Mouse (Mus musculus) lung, postnatal 10 days (tissue): ENCODE measurements around the gene Tfap4.

ENCODE experiments used
- DNase-seq: peaks from one replicate; pipeline ENCODE4 v3.0.0; 2021

Gene Tfap4

GRCm38 (mm10) chr16:4559715-4560144 is at the start of gene Tfap4:
Gene Tfap4, minus strand, starts transcription at chr16:4559854.
- DNase-seq: peak; percentile 93

DNA sequence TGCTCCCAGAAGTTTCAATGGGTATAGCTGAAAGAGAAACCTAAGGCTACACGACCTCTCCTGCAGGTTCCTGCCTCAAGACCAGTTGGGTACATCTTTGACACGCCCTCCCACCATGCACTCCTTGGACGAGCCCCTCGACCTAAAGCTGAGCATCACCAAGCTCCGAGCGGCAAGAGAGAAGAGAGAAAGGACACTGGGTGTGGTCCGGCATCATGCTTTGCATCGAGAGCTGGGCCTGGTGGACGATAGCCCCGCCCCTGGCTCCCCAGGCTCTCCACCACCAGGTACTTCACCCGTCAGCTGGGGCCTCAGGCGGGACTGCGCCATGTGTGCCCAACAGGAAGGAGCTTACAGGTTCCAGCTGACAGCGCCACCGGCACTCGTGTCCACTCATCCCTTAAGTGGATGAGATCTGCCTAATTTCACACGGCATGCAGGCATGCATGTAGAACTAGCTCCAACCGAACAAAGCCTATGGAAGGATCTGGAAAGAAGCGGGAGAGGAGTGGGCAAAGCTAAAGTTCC is 48.9 kb upstream of the Tfap4 start:
- DNase-seq: peak; percentile 40

GRCm38 (mm10) chr16:4607818-4608531 is 48.3 kb upstream of the Tfap4 start:
- DNase-seq: peak; percentile 88

DNA sequence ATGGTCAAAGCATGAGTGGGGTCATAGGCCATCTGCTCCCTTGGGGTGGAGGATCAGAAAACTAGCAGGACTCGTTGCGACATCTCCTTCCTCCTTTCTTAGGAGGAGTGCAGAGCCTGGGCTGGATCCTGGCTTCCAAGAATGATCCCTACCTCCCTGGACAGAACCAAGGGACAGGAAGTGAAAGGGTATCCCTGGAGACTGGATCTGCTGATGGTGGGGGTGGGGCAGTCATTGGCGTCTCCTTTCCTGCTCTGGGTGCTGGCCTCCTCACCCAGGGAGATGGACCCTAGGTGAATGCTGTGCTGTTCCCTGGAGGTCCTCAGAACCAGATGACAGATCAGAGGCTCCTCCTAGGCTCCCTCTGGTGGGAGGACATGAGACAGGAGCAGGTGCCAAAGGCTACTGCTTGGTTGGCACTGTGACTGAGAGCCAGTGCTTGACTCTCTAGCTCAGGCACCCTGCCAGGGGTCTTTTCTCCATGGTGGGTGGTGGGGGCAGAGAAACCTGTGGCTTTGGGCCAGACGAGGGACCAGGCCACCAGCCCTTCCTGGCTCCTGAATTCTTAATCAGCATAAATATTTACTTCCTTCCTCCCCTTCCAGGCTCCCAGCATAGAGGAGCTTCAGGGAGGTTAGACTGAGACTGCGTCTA is 46.9 kb upstream of the Tfap4 start:
- DNase-seq: peak; percentile 92

DNA sequence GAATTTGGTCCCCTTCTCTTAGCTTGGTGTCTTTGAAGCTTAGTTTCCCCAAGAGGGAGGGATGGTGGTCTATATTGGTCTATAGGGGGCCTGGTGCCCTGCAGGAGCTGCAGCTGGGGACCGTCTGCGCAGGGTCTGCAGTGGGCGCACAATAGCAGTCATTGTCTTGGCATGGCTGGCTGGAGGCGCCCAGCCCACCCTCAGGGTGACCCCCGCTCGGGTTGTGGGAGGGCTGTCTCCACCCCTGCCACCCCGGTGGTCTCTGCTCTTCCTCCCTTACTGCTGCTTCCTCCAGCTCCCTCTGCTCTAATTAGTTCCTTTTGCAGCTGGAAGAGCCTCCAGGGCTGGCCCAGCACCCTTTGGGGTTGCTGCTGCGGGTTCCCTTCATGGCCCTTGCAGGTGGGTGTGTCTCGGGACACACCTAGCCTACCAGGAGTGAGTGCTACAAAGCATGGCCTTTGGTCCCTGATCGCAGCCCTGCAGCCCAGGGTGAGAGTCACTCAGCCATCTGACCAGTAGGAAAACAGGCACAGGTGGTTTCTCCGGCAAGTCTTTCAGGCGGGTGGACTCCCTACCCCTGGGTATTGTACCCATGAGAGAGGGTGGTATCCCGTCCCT is 46.0 kb upstream of the Tfap4 start:
- DNase-seq: no peak

GRCm38 (mm10) chr16:4604293-4604837 is 44.7 kb upstream of the Tfap4 start:
- peak; percentile 46 for DNase-seq

GRCm38 (mm10) chr16:4603453-4603837 is 43.8 kb upstream of the Tfap4 start:
- DNase-seq: no peak

GRCm38 (mm10) chr16:4602766-4603452 is 43.3 kb upstream of the Tfap4 start:
- peak; percentile 39 for DNase-seq

GRCm38 (mm10) chr16:4602189-4602588 is 42.5 kb upstream of the Tfap4 start:
- no peak for DNase-seq

GRCm38 (mm10) chr16:4600701-4601310 is 41.2 kb upstream of the Tfap4 start:
- no peak for DNase-seq

DNA sequence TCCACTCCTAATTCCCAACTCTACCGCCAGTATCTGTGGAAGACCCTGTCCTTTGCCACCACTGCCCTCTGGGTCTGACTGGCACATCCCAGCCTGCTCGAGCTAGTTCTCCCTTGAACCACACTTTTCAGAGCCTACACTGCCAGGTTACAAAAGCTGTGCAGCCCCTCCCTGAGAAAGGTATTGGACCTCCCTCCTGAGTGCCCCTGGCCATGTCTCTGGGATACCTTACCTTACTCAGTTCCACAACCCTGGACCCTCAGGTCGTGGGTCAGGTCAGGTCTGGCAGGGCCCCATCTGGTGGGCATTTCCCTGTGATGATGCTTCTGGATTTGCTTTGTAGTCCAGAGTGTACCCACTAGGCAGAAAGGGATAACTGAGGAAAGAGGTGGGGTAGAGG is 40.0 kb upstream of the Tfap4 start:
- DNase-seq: no peak

DNA sequence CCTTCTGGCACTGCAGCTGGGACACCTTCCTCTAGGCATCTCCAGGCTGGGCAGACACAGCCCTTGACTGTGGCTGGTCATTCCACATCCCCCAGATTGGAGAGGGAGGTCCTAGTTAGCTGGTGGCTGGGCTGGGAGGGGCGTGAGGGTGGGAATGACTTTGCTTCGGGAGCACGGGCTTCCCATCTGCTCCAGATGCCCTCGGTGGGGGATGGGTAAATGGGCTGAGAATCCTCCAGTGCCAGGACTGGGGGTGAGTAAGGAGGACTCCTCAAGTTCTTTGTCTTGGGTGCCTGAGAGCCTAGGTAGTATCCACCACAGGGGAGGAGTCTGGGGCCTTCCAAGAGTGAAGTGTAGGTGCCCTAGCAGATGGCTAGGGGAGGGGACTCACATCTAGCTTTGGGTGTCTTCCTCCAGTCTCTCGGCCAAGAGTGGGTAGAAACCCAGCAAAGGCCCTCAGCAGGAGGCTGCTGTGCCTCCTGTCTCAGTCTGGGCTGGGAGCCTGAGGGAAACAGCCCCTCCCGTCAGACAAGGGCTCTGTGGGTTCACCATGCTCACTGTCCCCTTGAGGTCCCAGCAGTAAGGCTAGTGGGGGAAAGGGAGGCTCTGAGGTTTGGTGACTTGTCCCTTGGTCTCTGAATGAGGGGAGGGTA is 39.4 kb upstream of the Tfap4 start:
- no peak for DNase-seq

DNA sequence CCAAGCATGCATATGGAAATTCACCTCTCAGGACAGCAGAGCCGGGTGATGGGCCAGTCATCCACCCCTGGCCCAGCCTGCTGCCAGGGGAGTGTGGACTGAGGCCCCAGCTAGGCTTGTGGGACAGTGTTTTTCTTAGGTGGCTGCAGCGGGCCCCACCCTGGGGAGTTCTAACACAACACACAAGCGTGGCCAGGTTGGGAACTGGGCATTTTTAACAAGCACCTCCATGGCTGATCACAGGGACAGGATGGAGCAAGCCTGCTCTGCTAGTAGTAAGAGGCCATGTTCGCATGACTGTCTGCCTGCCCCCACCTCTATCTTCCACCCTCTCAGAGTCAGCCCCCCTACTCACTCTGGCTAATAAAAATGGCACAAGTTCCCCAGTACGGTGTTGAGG is 38.4 kb upstream of the Tfap4 start:
- DNase-seq: no peak

- DNase-seq: peak; percentile 68
Observed at GRCm38 (mm10) chr16:4597296-4597695, 37.6 kb upstream of the Tfap4 start.

GRCm38 (mm10) chr16:4596836-4597235 is 37.2 kb upstream of the Tfap4 start:
- DNase-seq: no peak

GRCm38 (mm10) chr16:4596141-4596728 is 36.6 kb upstream of the Tfap4 start:
- peak; percentile 43 for DNase-seq

GRCm38 (mm10) chr16:4595527-4595963 is 35.9 kb upstream of the Tfap4 start:
- DNase-seq: peak; percentile 78

GRCm38 (mm10) chr16:4594814-4595526 is 35.3 kb upstream of the Tfap4 start:
- DNase-seq: peak; percentile 61

- DNase-seq: peak; percentile 73
Observed at GRCm38 (mm10) chr16:4593971-4594813, 34.5 kb upstream of the Tfap4 start, which contains the start of gene Glis2. Gene Glis2, plus strand, starts transcription at chr16:4594713.
